In genomic region chr4:155868614-155869298, GRCm38 (mm10) we compare ENCODE assay signal across 8 mouse cellular contexts. TPM values are rescaled to one million over a fixed set of nuclear protein-coding genes. Genes with fewer than 3 reads are reported as not detected.
DNase-seq lines count a peak whose midpoint lies in the region; ATAC-seq and TF ChIP-seq lines count a peak whose summit lies in the region.

No protein-coding gene starts in this region.

- 10% methylated on average over 22 of the region's 22 CpGs for WGBS in heart, embryonic 12.5 days
- 10% methylated on average over 22 of the region's 22 CpGs for WGBS in embryonic facial prominence, embryonic 10.5 days
- WGBS in hindbrain, embryonic 15.5 days = 15% methylated on average over 22 of the region's 22 CpGs
- 4% methylated on average over 22 of the region's 22 CpGs for WGBS in liver, adult 2 months
- WGBS in midbrain, postnatal 0 days = 16% methylated on average over 22 of the region's 22 CpGs

- TF ChIP-seq POLR2A in liver, adult 2 months (IDR thresholded peaks at IDR 0.05; ENCODE audit: extremely low read depth, insufficient read depth, low read length) = no peak

- intact Hi-C loops in left cerebral cortex, postnatal 36 days (cut with DNase I) = loop anchor here (2.0 kb wide), 2 partner anchors 22 to 24 kb away; partner anchors contain the start of gene Dvl1

- H3K9ac ChIP-seq in heart, embryonic 12.5 days = peak overlapping the region; percentile 92
- peak overlapping the region; percentile 79 for H3K9ac ChIP-seq in hindbrain, embryonic 15.5 days
- peak overlapping the region; percentile 76 for H3K9ac ChIP-seq in liver, adult 2 months (ENCODE audit: low read depth, low read length)
- peak overlapping the region; percentile 90 for H3K9ac ChIP-seq in midbrain, postnatal 0 days (replicated peaks; ENCODE audit: low read length, poor library complexity, severe bottlenecking)

- no peak for DNase-seq in heart, postnatal 4 days
- no peak for DNase-seq in embryonic facial prominence, embryonic 10.5 days (ENCODE audit: low spot score)
- DNase-seq in liver, adult 2 months (ENCODE audit: extremely low read depth, low read depth, low spot score) = peak; percentile 57
- no peak for DNase-seq in midbrain, postnatal 0 days (ENCODE audit: low spot score)
- DNase-seq in left cerebral cortex, postnatal 36 days (ENCODE audit: low spot score in 2 of 2) = no peak
- no peak for DNase-seq in thymus, postnatal 14 days

- H3K4me3 ChIP-seq in heart, embryonic 12.5 days = peak overlapping the region; percentile 91
- H3K4me3 ChIP-seq in embryonic facial prominence, embryonic 10.5 days = peak overlapping the region; percentile 88
- peak overlapping the region; percentile 74 for H3K4me3 ChIP-seq in hindbrain, embryonic 15.5 days
- H3K4me3 ChIP-seq in liver, adult 2 months (ENCODE audit: insufficient read depth, low read depth, low read length) = peak overlapping the region; percentile 90
- peak overlapping the region; percentile 71 for H3K4me3 ChIP-seq in midbrain, postnatal 0 days (ENCODE audit: low read depth, low read length)

- no peaks in the 10 kb centered on the region for H3K27me3 ChIP-seq in heart, embryonic 12.5 days (replicated peaks)
- no peaks in the 10 kb centered on the region for H3K27me3 ChIP-seq in embryonic facial prominence, embryonic 10.5 days (replicated peaks; ENCODE audit: low read depth, poor library complexity, severe bottlenecking)
- no peaks in the 10 kb centered on the region for H3K27me3 ChIP-seq in hindbrain, embryonic 15.5 days
- no peaks in the 10 kb centered on the region for H3K27me3 ChIP-seq in liver, adult 2 months (ENCODE audit: control insufficient read depth, insufficient read depth, low read length)
- no peaks in the 10 kb centered on the region for H3K27me3 ChIP-seq in midbrain, postnatal 0 days (ENCODE audit: insufficient read depth, low read length)

- peak overlapping the region; percentile 95 for H3K4me2 ChIP-seq in heart, embryonic 12.5 days
- peak overlapping the region; percentile 76 for H3K4me2 ChIP-seq in hindbrain, embryonic 15.5 days
- H3K4me2 ChIP-seq in midbrain, postnatal 0 days (ENCODE audit: low read depth, low read length, poor library complexity, severe bottlenecking) = peak overlapping the region; percentile 93

- H3K79me2 ChIP-seq in liver, adult 2 months (ENCODE audit: control insufficient read depth, insufficient read depth, low read length) = peaks cover 4% of the 10 kb centered on the region; the same call in 1 of the 2 replicates

- no peaks in the 10 kb centered on the region for H3K9me3 ChIP-seq in heart, embryonic 12.5 days (replicated peaks)
- no peaks in the 10 kb centered on the region for H3K9me3 ChIP-seq in embryonic facial prominence, embryonic 10.5 days
- H3K9me3 ChIP-seq in hindbrain, embryonic 15.5 days = no peaks in the 10 kb centered on the region
- H3K9me3 ChIP-seq in midbrain, postnatal 0 days (ENCODE audit: low read length) = no peaks in the 10 kb centered on the region

- H3K36me3 ChIP-seq in heart, embryonic 12.5 days = peaks cover 45% of the 10 kb centered on the region
- peaks cover 58% of the 10 kb centered on the region for H3K36me3 ChIP-seq in embryonic facial prominence, embryonic 10.5 days (replicated peaks)
- peaks cover 36% of the 10 kb centered on the region for H3K36me3 ChIP-seq in hindbrain, embryonic 15.5 days
- peaks cover 4% of the 10 kb centered on the region; the same call in 1 of the 2 replicates for H3K36me3 ChIP-seq in liver, adult 2 months (ENCODE audit: control insufficient read depth, insufficient read depth, low read length)
- peaks cover 34% of the 10 kb centered on the region for H3K36me3 ChIP-seq in midbrain, postnatal 0 days (ENCODE audit: insufficient read depth, low read length)

- no peak overlapping the region for H3K27ac ChIP-seq in heart, embryonic 12.5 days (ENCODE audit: poor library complexity, severe bottlenecking)
- H3K27ac ChIP-seq in embryonic facial prominence, embryonic 10.5 days (replicated peaks) = peak overlapping the region; percentile 86
- H3K27ac ChIP-seq in hindbrain, embryonic 15.5 days (replicated peaks) = peak overlapping the region; percentile 63
- H3K27ac ChIP-seq in liver, adult 2 months (replicated peaks; ENCODE audit: insufficient read depth, low read depth, low read length) = peak overlapping the region; percentile 30
- peak overlapping the region; percentile 77 for H3K27ac ChIP-seq in midbrain, postnatal 0 days (ENCODE audit: low read depth, low read length)

- ATAC-seq in heart, embryonic 12.5 days (ENCODE audit: insufficient number of reproducible peaks, low FRiP score) = peak; percentile 41
- ATAC-seq in hindbrain, embryonic 15.5 days (ENCODE audit: low FRiP score, low read depth) = peak; percentile 72
- ATAC-seq in midbrain, postnatal 0 days (ENCODE audit: low FRiP score) = peak; percentile 58

- H3K4me1 ChIP-seq in heart, embryonic 12.5 days (replicated peaks) = peaks cover 18% of the 10 kb centered on the region
- H3K4me1 ChIP-seq in embryonic facial prominence, embryonic 10.5 days = peaks cover 27% of the 10 kb centered on the region
- peaks cover 19% of the 10 kb centered on the region for H3K4me1 ChIP-seq in hindbrain, embryonic 15.5 days (replicated peaks)
- peaks cover 10% of the 10 kb centered on the region for H3K4me1 ChIP-seq in liver, adult 2 months (ENCODE audit: control insufficient read depth, insufficient read depth, low read length)
- peaks cover 6% of the 10 kb centered on the region; the same call in 1 of the 2 replicates for H3K4me1 ChIP-seq in midbrain, postnatal 0 days (ENCODE audit: insufficient read depth, low read length)

- no peak for TF ChIP-seq CTCF in liver, adult 2 months (IDR thresholded peaks at IDR 0.05; ENCODE audit: low read depth, low read length)
- no peak for TF ChIP-seq CTCF in midbrain, postnatal 0 days (IDR thresholded peaks at IDR 0.05)

RNA-seq across cellular contexts. Expression of gene Cptp, which starts 0.5 kb away (rescaled TPM):
- 9.2 and 10.1 TPM in 2 replicates for polyA plus RNA-seq in heart, embryonic 12.5 days (2016; fragmentation: Nextera tagmentation; extraction: Ambion mirVana)
- total RNA-seq in heart, postnatal 4 days (2021) = 10 to 100 TPM in 1 of 2 experiments, 1 to 10 TPM in 1; 6.6 to 11.2 TPM
- 18.6 and 19.4 TPM in 2 replicates for polyA plus RNA-seq in embryonic facial prominence, embryonic 10.5 days (2016; fragmentation: Nextera tagmentation; extraction: Ambion mirVana)
- 25.6 and 29.1 TPM in 2 replicates for polyA plus RNA-seq in hindbrain, embryonic 15.5 days (2015; fragmentation: Nextera tagmentation; extraction: Ambion mirVana)
- total RNA-seq in liver, adult 2 months (2014; rRNA removed) = 5.7 and 7.5 TPM in 2 replicates
- polyA plus RNA-seq in liver, adult 2 months (2012; rRNA removed) = 32.1 and 48.6 TPM in 2 replicates
- 35.3 and 43.7 TPM in 2 replicates for total RNA-seq in midbrain, postnatal 0 days (2014; rRNA removed)
- 27.3 and 32.1 TPM in 2 replicates for polyA plus RNA-seq in midbrain, postnatal 0 days (2015; fragmentation: Nextera tagmentation; extraction: Ambion mirVana)
- total RNA-seq in left cerebral cortex, postnatal 36 days (2021) = 10 to 100 TPM; 31.2 to 35.2 TPM

RNA-seq across cellular contexts. Expression of gene Ints11, which starts 0.6 kb away (rescaled TPM):
- polyA plus RNA-seq in heart, embryonic 12.5 days (2016; fragmentation: Nextera tagmentation; extraction: Ambion mirVana) = 37.8 and 38.3 TPM in 2 replicates
- total RNA-seq in heart, postnatal 4 days (2021) = 10 to 100 TPM; 16.0 to 19.2 TPM
- polyA plus RNA-seq in embryonic facial prominence, embryonic 10.5 days (2016; fragmentation: Nextera tagmentation; extraction: Ambion mirVana) = 97.9 and 109 TPM in 2 replicates
- 71.6 and 78.6 TPM in 2 replicates for polyA plus RNA-seq in hindbrain, embryonic 15.5 days (2015; fragmentation: Nextera tagmentation; extraction: Ambion mirVana)
- total RNA-seq in liver, adult 2 months (2014; rRNA removed) = 13.6 and 18.8 TPM in 2 replicates
- 15.8 and 20.9 TPM in 2 replicates for polyA plus RNA-seq in liver, adult 2 months (2012; rRNA removed)
- total RNA-seq in midbrain, postnatal 0 days (2014; rRNA removed) = 45.0 and 56.0 TPM in 2 replicates
- polyA plus RNA-seq in midbrain, postnatal 0 days (2015; fragmentation: Nextera tagmentation; extraction: Ambion mirVana) = 53.6 and 56.0 TPM in 2 replicates
- 10 to 100 TPM; 33.2 to 34.0 TPM for total RNA-seq in left cerebral cortex, postnatal 36 days (2021)

RNA-seq across cellular contexts. Expression of gene Tas1r3, which starts 5.6 kb away (rescaled TPM):
- 0.13 and 0.19 TPM in 2 replicates for polyA plus RNA-seq in heart, embryonic 12.5 days (2016; fragmentation: Nextera tagmentation; extraction: Ambion mirVana)
- under 1 TPM; 0.14 to 0.20 TPM for total RNA-seq in heart, postnatal 4 days (2021)
- polyA plus RNA-seq in embryonic facial prominence, embryonic 10.5 days (2016; fragmentation: Nextera tagmentation; extraction: Ambion mirVana) = 0.29 and 0.43 TPM in 2 replicates
- 0.43 and 0.54 TPM in 2 replicates for polyA plus RNA-seq in hindbrain, embryonic 15.5 days (2015; fragmentation: Nextera tagmentation; extraction: Ambion mirVana)
- total RNA-seq in liver, adult 2 months (2014; rRNA removed) = 0.37 and 0.47 TPM in 2 replicates
- polyA plus RNA-seq in liver, adult 2 months (2012; rRNA removed) = 0.12 and 0.35 TPM in 2 replicates
- total RNA-seq in midbrain, postnatal 0 days (2014; rRNA removed) = 0.38 and 1.2 TPM in 2 replicates
- 0.12 and 0.22 TPM in 2 replicates for polyA plus RNA-seq in midbrain, postnatal 0 days (2015; fragmentation: Nextera tagmentation; extraction: Ambion mirVana)
- total RNA-seq in left cerebral cortex, postnatal 36 days (2021) = under 1 TPM; 0.11 to 0.15 TPM

RNA-seq across cellular contexts. Expression of gene Dvl1, which starts 21.6 kb away (rescaled TPM):
- 9.4 and 10.1 TPM in 2 replicates for polyA plus RNA-seq in heart, embryonic 12.5 days (2016; fragmentation: Nextera tagmentation; extraction: Ambion mirVana)
- 10 to 100 TPM; 32.8 to 33.2 TPM for total RNA-seq in heart, postnatal 4 days (2021)
- 4.3 and 5.0 TPM in 2 replicates for polyA plus RNA-seq in embryonic facial prominence, embryonic 10.5 days (2016; fragmentation: Nextera tagmentation; extraction: Ambion mirVana)
- 30.8 and 32.8 TPM in 2 replicates for polyA plus RNA-seq in hindbrain, embryonic 15.5 days (2015; fragmentation: Nextera tagmentation; extraction: Ambion mirVana)
- 40.5 and 44.6 TPM in 2 replicates for total RNA-seq in liver, adult 2 months (2014; rRNA removed)
- polyA plus RNA-seq in liver, adult 2 months (2012; rRNA removed) = 101 and 162 TPM in 2 replicates
- total RNA-seq in midbrain, postnatal 0 days (2014; rRNA removed) = 141 and 156 TPM in 2 replicates
- 17.5 TPM in 2 replicates for polyA plus RNA-seq in midbrain, postnatal 0 days (2015; fragmentation: Nextera tagmentation; extraction: Ambion mirVana)
- total RNA-seq in left cerebral cortex, postnatal 36 days (2021) = 10 to 100 TPM; 85.8 to 91.7 TPM

RNA-seq across cellular contexts. Expression of gene Pusl1, which starts 22.8 kb away (rescaled TPM):
- 31.2 and 31.5 TPM in 2 replicates for polyA plus RNA-seq in heart, embryonic 12.5 days (2016; fragmentation: Nextera tagmentation; extraction: Ambion mirVana)
- total RNA-seq in heart, postnatal 4 days (2021) = 10 to 100 TPM; 18.3 to 23.1 TPM
- polyA plus RNA-seq in embryonic facial prominence, embryonic 10.5 days (2016; fragmentation: Nextera tagmentation; extraction: Ambion mirVana) = 50.1 and 52.7 TPM in 2 replicates
- 58.5 and 62.9 TPM in 2 replicates for polyA plus RNA-seq in hindbrain, embryonic 15.5 days (2015; fragmentation: Nextera tagmentation; extraction: Ambion mirVana)
- 13.6 and 15.5 TPM in 2 replicates for total RNA-seq in liver, adult 2 months (2014; rRNA removed)
- 33.5 and 35.0 TPM in 2 replicates for polyA plus RNA-seq in liver, adult 2 months (2012; rRNA removed)
- total RNA-seq in midbrain, postnatal 0 days (2014; rRNA removed) = 71.9 and 95.9 TPM in 2 replicates
- 54.3 and 54.5 TPM in 2 replicates for polyA plus RNA-seq in midbrain, postnatal 0 days (2015; fragmentation: Nextera tagmentation; extraction: Ambion mirVana)
- 10 to 100 TPM; 56.3 to 67.4 TPM for total RNA-seq in left cerebral cortex, postnatal 36 days (2021)
